Mouse (Mus musculus): ENCODE measurements at regions not wholly inside any gene's neighbourhood (a gene's known extent, or its start where the extent isn't known, plus 50 kb on each side); places are given as distances from the start of the nearest gene placed in this dataset.

- TF ChIP-seq POLR2A (IDR thresholded peaks at IDR 0.05; ENCODE audit: extremely low read depth, insufficient read depth, low read length) = no peak
- no peak for TF ChIP-seq CTCF (IDR thresholded peaks at IDR 0.05; ENCODE audit: extremely low read depth, insufficient read depth, low read length)
Observed at GRCm38 (mm10) chr14:76725844-76726243, 169.2 kb upstream of the Serp2 start.
